Mouse (Mus musculus) c-Kit-positive CD71-positive TER-119-positive erythroid progenitor cells, embryonic 14.5 days (primary cell): ENCODE results near the gene Ice2.

ENCODE experiments used
- DNase-seq: peaks from one replicate; pipeline ENCODE4 v3.0.0-alpha.2; 2013; ENCODE audit warnings: low spot score

Gene Ice2

GRCm38 (mm10) chr9:69458982-69459381 is 61.3 kb downstream of the Ice2 start:
- no peak for DNase-seq

- DNase-seq: no peak
Observed at GRCm38 (mm10) chr9:69459876-69460275, 62.2 kb downstream of the Ice2 start.

- DNase-seq: no peak
Observed at GRCm38 (mm10) chr9:69463046-69463445, 65.3 kb downstream of the Ice2 start.

- no peak for DNase-seq
Observed at GRCm38 (mm10) chr9:69464109-69464756, 66.5 kb downstream of the Ice2 start.

DNA sequence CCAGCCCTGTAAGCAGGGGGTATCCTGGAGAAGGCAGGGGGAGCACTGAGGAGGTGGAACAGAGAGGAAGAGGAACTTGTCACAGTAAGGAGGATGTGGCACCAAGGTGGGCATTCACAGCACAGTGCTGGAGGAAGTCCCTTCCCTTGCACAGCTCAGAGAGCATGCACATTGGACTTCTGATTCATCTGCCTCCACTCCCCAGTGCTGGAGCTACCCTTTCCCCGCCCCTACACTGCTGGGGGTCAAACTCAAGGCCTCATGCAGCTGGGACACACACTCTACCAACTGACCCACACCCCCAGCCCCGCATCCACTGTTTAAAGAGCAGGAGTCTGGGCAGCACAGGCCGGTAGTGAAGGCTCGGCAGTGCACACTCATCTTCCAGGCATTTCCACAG is 68.4 kb downstream of the Ice2 start:
- no peak for DNase-seq

- no peak for DNase-seq
Observed at GRCm38 (mm10) chr9:69467310-69467939, 69.7 kb downstream of the Ice2 start.

- DNase-seq: no peak
Observed at GRCm38 (mm10) chr9:69468991-69469390, 71.3 kb downstream of the Ice2 start.

DNA sequence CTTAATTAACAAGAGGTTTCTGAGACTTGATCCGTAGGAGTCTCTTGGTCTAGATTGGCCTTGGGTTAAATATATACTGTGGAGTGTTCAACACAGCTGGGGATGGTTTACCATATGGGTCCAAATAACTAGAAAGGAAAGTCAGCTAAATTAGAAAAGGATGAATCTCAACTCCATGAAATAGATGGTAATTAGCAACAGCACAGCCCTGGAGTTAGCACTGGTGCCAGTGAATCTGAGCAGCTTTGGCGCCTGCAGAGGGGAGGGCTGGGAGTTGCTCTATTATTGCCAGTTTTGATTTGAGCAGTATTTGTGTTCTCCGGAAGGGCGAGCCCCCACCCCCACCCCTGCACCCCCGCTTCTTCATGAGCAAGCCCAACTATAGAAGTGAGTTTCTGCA is 72.7 kb downstream of the Ice2 start:
- DNase-seq: no peak

- DNase-seq: no peak
Observed at GRCm38 (mm10) chr9:69470921-69471320, 73.2 kb downstream of the Ice2 start.

DNA sequence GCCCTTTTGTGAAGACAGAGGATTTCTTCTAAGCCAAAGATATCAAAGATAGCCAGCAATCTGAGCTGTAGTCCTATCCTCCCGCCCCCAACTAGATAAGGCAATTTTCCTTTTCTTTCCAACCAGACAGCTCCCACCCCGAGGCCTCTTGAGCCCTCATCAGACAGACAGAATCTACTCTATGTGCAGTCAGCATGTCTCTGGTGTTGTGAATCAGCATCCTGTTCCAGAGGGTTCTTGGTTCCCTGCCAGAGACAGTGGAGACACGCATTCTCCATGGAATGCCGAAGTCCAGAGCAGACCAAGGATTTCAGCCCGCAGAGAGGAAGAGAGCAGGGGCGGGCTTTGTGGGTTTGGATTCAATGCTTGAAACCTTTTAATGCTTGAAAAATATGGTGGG is 75.0 kb downstream of the Ice2 start:
- DNase-seq: no peak

DNA sequence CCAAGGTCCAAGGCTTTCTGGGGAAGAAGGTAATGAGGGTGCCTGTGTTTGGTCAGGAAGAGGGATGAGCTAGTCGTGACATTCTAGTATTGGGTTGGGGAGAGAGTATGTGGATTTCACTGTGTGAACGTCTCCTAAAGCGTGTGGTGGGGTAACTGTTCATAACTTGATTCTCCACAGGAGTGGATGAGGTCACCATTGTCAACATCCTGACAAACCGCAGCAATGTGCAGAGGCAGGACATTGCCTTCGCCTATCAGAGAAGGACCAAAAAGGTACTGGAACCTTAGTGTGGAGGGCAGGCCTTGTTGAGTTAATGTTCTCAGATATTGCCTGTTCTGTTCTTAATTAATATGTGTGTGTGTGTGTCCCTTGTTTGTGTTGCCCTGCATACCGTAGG is 78.2 kb downstream of the Ice2 start:
- no peak for DNase-seq

DNA sequence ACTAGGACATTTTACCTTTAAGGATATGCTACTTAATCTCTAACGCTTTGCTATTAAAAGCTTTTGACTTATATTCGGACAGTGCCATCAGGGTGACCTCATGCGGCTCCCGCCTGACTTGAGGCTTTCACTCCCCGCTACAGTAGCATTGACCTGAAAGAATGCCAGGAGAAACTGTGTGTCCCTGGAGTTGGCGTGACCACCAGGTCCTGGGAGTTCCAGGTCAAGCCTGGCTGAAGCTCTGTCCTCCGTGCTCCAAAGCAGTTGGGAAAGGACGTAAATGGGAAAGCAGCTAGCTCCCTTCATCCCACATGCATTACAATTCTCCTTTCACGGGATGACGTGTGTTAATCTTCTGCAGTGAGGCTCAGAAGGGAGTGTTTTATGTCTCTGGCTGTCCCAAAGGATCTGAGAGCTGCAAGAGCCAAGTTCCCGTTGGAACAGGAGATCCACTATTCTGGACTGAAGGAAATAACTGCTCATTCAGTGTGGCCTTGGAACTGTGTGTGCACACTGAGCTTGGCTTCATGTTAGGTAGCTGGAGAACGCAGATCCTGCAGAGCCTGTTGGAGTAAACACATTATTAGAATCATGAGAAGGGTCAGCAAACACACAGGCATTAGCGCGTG is 79.6 kb downstream of the Ice2 start:
- DNase-seq: no peak

GRCm38 (mm10) chr9:69477824-69478222 is 80.1 kb downstream of the Ice2 start:
- no peak for DNase-seq

DNA sequence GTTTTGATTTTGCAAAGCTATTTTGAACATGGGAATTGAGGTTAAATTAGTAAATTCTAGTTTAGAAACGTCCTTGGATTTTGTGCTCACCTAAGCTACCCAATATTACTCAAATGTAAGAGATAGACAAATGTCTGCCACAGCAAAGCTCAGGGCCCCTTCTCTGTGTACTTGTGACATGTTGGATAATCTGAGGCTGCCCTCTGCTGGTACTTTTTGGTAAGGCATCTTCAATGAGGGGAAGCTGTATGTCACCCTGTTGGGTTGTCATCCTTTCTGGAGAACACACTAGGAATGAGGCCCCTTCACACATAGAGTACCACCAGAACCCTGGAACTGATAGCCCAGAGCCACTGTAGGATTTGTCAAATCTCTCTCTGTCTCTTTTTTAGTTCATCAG is 82.6 kb downstream of the Ice2 start:
- DNase-seq: peak; percentile 61
